Mouse (Mus musculus) heart, adult 2 months (tissue): Measurements from ENCODE around the gene Papolb. TPM values are rescaled to one million over a fixed set of nuclear protein-coding genes. Genes with fewer than 3 reads are reported as not detected.

Experiments
- DNase-seq, 2 experiments: peaks; one replicate each; pipeline ENCODE4 v3.0.0; 2021
- H3K27ac ChIP-seq: fragments of 200-600 bp; 2 replicates; pipeline ENCODE4 v1.8.1; 2022
- H3K27me3 ChIP-seq: fragments of 200-500 bp; 2 replicates; pipeline ENCODE4 v1.6.1; 2012; ENCODE audit warnings: mild to moderate bottlenecking, low read length, inconsistent platforms, mixed read lengths; ENCODE audit not compliant: control insufficient read depth, insufficient read depth
- H3K36me3 ChIP-seq: fragments of 200-500 bp; 2 replicates; pipeline ENCODE4 v1.6.1; 2012; ENCODE audit warnings: low read length, inconsistent platforms; ENCODE audit not compliant: control insufficient read depth, insufficient read depth
- H3K4me1 ChIP-seq: fragments of 200-500 bp; 2 replicates; pipeline ENCODE4 v1.6.1; 2011; ENCODE audit warnings: low read length; ENCODE audit not compliant: control insufficient read depth, insufficient read depth
- H3K4me3 ChIP-seq: fragments of 200-600 bp; 2 replicates; pipeline ENCODE4 v1.8.1; 2022
- H3K79me2 ChIP-seq: fragments of 200-500 bp; replicated peaks from 2 replicates; pipeline ENCODE4 v1.6.1; 2012; ENCODE audit warnings: mild to moderate bottlenecking, inconsistent platforms, low read length, moderate library complexity, mixed read lengths; ENCODE audit not compliant: control insufficient read depth, insufficient read depth
- H3K9ac ChIP-seq: fragments of 200-500 bp; 2 replicates; pipeline ENCODE4 v1.6.1; 2012; ENCODE audit warnings: low read depth, mild to moderate bottlenecking, control low read depth, inconsistent platforms, low read length, mixed read lengths
- CTCF ChIP-seq: fragments of 200-600 bp; IDR thresholded peaks from 2 replicates; pipeline ENCODE4 v1.8.1; 2022; ENCODE audit warnings: antibody characterized with exemption, mild to moderate bottlenecking, moderate library complexity
- EP300 ChIP-seq: fragments of 200-500 bp; IDR thresholded peaks from 2 replicates; pipeline ENCODE4 v1.6.1; 2011; ENCODE audit warnings: low read depth, low read length, control low read depth; ENCODE audit not compliant: insufficient read depth
- POLR2A ChIP-seq: fragments of 200-500 bp; IDR thresholded peaks from 2 replicates; pipeline ENCODE4 v1.6.1; 2011; ENCODE audit warnings: mild to moderate bottlenecking, low read depth, low read length, control low read depth; ENCODE audit not compliant: insufficient read depth
- WGBS: fragments of 180-500 bp; shearing (Covaris S2); methylation state at CpG from one replicate; pipeline ENCODE4 v1.1.7; 2018; 5-methylcytosine and 5-hydroxymethylcytosine counted together
- intact Hi-C: fragments of 180-260 bp; cut with DNase I; formaldehyde crosslinking; loops from one replicate; pipeline ENCODE4 v1.15.1; 2025
- polyA plus RNA-seq: library from polyadenylated mRNA; depleted of rRNA; stranded (reverse); fragments of >200 nt; gene quantifications from 2 replicates; pipeline ENCODE4 v1.2.3, GENCODE M21; 2012
- total RNA-seq, 2 experiments: library from RNA; stranded (reverse); gene quantifications; 2 replicates each; pipeline ENCODE4 v1.2.3; 2021

Gene Papolb
- total and polyA plus RNA-seq, 3 experiments, result 0.04 to 0.10 TPM; not detected in 1

GRCm38 (mm10) chr5:142557397-142558067, 27.7 kb upstream of the Papolb start:
- intact Hi-C loops, result loop anchor here (1.0 kb wide), 1 partner anchor 161 kb away; no protein-coding TSS in a partner anchor
- peak; percentile 77 for TF ChIP-seq CTCF
- TF ChIP-seq EP300, result no peak
- TF ChIP-seq POLR2A, result no peak
- DNase-seq, result peak; percentile 51 to 76
- Histone ChIP-seq H3K36me3 (no peaks in the 10 kb centered on the region), H3K27me3 (no peaks in the 10 kb centered on the region), H3K27ac (no peak overlapping the region), H3K9ac (no peak overlapping the region), H3K4me3 (no peak overlapping the region), H3K4me1 (no peaks in the 10 kb centered on the region), H3K79me2 (no peaks in the 10 kb centered on the region)
- 32% methylated on average over 15 of the region's 21 CpGs for WGBS

GRCm38 (mm10) chr5:142556721-142557120, 26.8 kb upstream of the Papolb start:
- intact Hi-C loops, result loop anchor here (1.0 kb wide), 1 partner anchor 162 kb away; no protein-coding TSS in a partner anchor
- no peaks in the 10 kb centered on the region for H3K79me2 ChIP-seq
- no peaks in the 10 kb centered on the region for H3K4me1 ChIP-seq
- TF ChIP-seq CTCF (no peak), POLR2A (no peak), EP300 (no peak)
- DNase-seq, result no peak
- 70% methylated on average over 4 of the region's 4 CpGs for WGBS
- H3K4me3 ChIP-seq, result no peak overlapping the region
- no peaks in the 10 kb centered on the region for H3K27me3 ChIP-seq
- no peak overlapping the region for H3K27ac ChIP-seq
- no peak overlapping the region for H3K9ac ChIP-seq
- no peaks in the 10 kb centered on the region for H3K36me3 ChIP-seq

GRCm38 (mm10) chr5:142555866-142556265, 26.0 kb upstream of the Papolb start:
- no peak for TF ChIP-seq EP300
- TF ChIP-seq POLR2A, result no peak
- intact Hi-C loops, result no loop called here
- no peaks in the 10 kb centered on the region for H3K36me3 ChIP-seq
- no peak for DNase-seq
- 64% methylated on average over 5 of the region's 5 CpGs for WGBS
- no peaks in the 10 kb centered on the region for H3K79me2 ChIP-seq
- H3K9ac ChIP-seq, result no peak overlapping the region
- H3K4me3 ChIP-seq, result no peak overlapping the region
- no peak overlapping the region for H3K27ac ChIP-seq
- H3K27me3 ChIP-seq, result no peaks in the 10 kb centered on the region
- no peaks in the 10 kb centered on the region for H3K4me1 ChIP-seq

DNA sequence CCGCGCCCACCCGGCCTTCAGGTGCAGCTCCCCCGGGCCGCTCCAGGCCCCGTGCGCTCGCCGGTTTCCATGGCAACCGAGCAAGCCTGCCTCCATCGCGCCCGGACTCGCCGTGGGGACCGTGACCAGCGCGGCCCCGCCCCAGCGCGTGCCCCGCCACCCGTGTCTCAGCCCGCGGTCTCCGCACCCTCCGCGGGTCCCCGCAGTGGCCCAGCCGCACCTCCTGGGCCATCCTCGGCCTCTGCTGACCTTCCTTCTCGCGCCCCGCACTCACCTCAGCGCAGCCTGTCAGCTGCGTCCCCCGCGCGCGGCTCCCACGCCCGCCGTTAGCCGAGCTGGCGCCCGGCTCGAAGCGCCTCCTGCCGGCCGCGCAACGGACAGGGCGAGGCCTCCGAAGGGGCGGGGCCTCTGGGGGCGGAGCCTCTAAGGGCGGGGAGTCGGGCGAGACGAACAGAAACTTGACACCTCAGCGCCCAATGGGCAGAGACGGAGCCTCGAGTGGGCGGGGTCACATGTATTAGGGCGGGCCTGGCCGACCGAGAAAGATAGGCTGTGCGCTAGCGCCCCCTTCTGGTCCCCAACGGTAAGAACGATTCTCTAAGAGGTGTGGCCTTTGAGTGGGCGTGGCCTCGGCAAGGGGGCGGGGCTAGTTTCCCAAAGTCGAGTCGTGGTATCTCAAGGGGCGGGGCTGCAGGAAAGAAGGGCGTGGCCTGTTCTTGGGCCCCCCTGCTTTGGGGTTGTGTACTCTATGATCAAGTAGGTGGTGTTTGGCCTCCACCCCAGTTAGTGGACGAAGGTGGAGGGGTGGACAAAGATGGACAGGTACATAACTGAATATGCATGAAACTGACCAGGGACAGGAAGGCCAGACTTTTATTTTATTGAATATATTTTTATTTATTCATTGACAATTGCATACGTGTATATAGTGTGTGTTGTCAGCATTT, 21.1 kb upstream of the Papolb start, which contains the start of gene Radil:
TSS of gene Radil (minus strand) at position 393 of the 947 bp plus-strand sequence.
- Histone ChIP-seq H3K36me3 (no peaks in the 10 kb centered on the region), H3K27me3 (no peaks in the 10 kb centered on the region), H3K4me1 (no peaks in the 10 kb centered on the region), H3K27ac (peak within 1 kb of the TSS; percentile 47), H3K79me2 (no peaks in the 10 kb centered on the region), H3K9ac (peak within 1 kb of the TSS; percentile 75), H3K4me3 (peak within 1 kb of the TSS; percentile 63)
- DNase-seq, result peak; percentile 92 to 94
- WGBS, result 3% methylated on average over 79 of the region's 80 CpGs
- peak; percentile 97; the same call in 1 of the 2 replicates for TF ChIP-seq CTCF
- no peak for TF ChIP-seq EP300
- TF ChIP-seq POLR2A, result no peak
- intact Hi-C loops, result loop anchor here (1.0 kb wide), 2 partner anchors 49 to 72 kb away; no protein-coding TSS in a partner anchor

- DNase-seq, result peak; percentile 41 to 58
- Histone ChIP-seq H3K27me3 (no peaks in the 10 kb centered on the region), H3K27ac (peak overlapping the region; percentile 47), H3K4me3 (peak overlapping the region; percentile 63), H3K79me2 (no peaks in the 10 kb centered on the region), H3K4me1 (peaks cover 2% of the 10 kb centered on the region; the same call in 1 of the 2 replicates), H3K9ac (peak overlapping the region; percentile 75), H3K36me3 (no peaks in the 10 kb centered on the region)
- intact Hi-C loops, result loop anchor here (1.0 kb wide), 1 partner anchor 71 kb away; no protein-coding TSS in a partner anchor
- 9% methylated on average over 31 of the region's 31 CpGs for WGBS
- TF ChIP-seq CTCF (no peak), POLR2A (no peak), EP300 (no peak)
Observed at GRCm38 (mm10) chr5:142549961-142550705, 20.3 kb upstream of the Papolb start.
